Mouse (Mus musculus) ES-CJ7 (cell line): ENCODE results near the gene Atp5s.

Source experiments
- DNase-seq: peaks from one replicate; pipeline ENCODE4 v3.0.0; 2011; ENCODE audit warnings: low read depth, low spot score

Gene Atp5s

GRCm38 (mm10) chr12:69732221-69732620 is 7.5 kb downstream of the Atp5s start:
- DNase-seq: peak; percentile 28

- DNase-seq: peak; percentile 53
Measured at GRCm38 (mm10) chr12:69733518-69733917, 8.8 kb downstream of the Atp5s start.

GRCm38 (mm10) chr12:69733923-69734322 is 9.2 kb downstream of the Atp5s start:
- no peak for DNase-seq

GRCm38 (mm10) chr12:69741965-69742364 is 17.2 kb downstream of the Atp5s start:
- no peak for DNase-seq

GRCm38 (mm10) chr12:69744138-69744537 is 19.4 kb downstream of the Atp5s start:
- DNase-seq: no peak

GRCm38 (mm10) chr12:69751864-69752341 is 27.2 kb downstream of the Atp5s start:
- DNase-seq: peak; percentile 39

GRCm38 (mm10) chr12:69753936-69754335 is 29.2 kb downstream of the Atp5s start:
- DNase-seq: no peak

GRCm38 (mm10) chr12:69756015-69756414 is 31.3 kb downstream of the Atp5s start:
- no peak for DNase-seq

- DNase-seq: peak; percentile 80
Measured at GRCm38 (mm10) chr12:69757418-69758141, 32.8 kb downstream of the Atp5s start.

- DNase-seq: no peak
Measured at GRCm38 (mm10) chr12:69758221-69759185, 33.8 kb downstream of the Atp5s start.

- no peak for DNase-seq
Measured at GRCm38 (mm10) chr12:69759267-69759885, 34.6 kb downstream of the Atp5s start.

GRCm38 (mm10) chr12:69760014-69760413 is 35.3 kb downstream of the Atp5s start:
- no peak for DNase-seq

GRCm38 (mm10) chr12:69760743-69761406 is 36.1 kb downstream of the Atp5s start:
- DNase-seq: no peak

GRCm38 (mm10) chr12:69761603-69762002 is 36.9 kb downstream of the Atp5s start:
- no peak for DNase-seq

GRCm38 (mm10) chr12:69765543-69765942 is 40.8 kb downstream of the Atp5s start:
- DNase-seq: no peak

GRCm38 (mm10) chr12:69766185-69766904 is 41.6 kb downstream of the Atp5s start:
- no peak for DNase-seq

GRCm38 (mm10) chr12:69767476-69768258 is 42.9 kb downstream of the Atp5s start:
- DNase-seq: no peak

GRCm38 (mm10) chr12:69768841-69769240 is 44.1 kb downstream of the Atp5s start:
- no peak for DNase-seq

- no peak for DNase-seq
Measured at GRCm38 (mm10) chr12:69776607-69777340, 52.0 kb downstream of the Atp5s start.
